Mouse (Mus musculus): ENCODE data around the gene D930048N14Rik.

DNA sequence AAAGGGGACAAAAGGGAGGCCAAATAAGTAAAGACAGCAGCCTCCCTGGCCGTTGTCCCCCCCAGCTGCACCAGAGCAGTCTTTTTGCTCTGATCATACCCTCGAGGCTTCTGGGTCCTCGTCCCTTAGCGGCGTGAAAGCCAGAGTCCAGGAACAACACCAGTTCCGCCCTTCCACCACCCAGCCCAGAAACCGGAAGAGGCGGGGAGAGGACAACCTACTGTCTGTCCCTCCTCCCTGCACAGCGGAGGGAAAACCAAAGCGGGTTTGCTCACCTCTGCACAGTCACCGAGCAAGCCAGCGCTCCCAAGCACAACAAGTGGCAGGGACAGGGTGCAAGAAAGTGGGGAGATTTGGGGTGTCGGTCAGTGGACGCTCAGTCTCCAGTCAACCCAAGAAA lies 35.2 kb upstream of the D930048N14Rik start:
- TF ChIP-seq CTCF (conservative IDR thresholded peaks at IDR 0.05; ENCODE audit: low read length) = no peak
- TF ChIP-seq POU5F1 (IDR thresholded peaks at IDR 0.05; ENCODE audit: borderline replicate concordance, low read length) = no peak
- TF ChIP-seq NANOG (IDR thresholded peaks at IDR 0.05; ENCODE audit: borderline replicate concordance, low read length) = no peak
